In the genomic region with DNA sequence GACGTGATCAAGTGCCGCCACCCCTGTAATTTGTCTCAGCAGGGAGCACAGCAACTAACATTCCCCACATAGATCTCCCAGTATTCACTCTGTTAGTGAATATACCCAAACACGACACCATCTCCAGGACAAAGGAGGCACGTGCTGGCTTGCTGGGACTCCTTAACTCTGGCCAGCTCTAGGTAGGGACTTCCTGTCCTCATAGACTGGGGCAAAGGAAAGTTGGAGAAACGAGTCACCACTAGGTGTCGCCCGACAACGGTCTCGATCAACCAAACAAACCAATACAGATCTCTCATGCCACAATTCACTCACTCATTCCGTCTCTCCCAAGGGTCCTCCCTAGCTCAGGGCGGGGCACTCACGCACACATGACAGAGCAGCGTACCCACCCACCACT, we compare ENCODE assay signal across 9 mouse cellular contexts. TPM values are rescaled to one million over a fixed set of nuclear protein-coding genes. Genes with fewer than 3 reads are reported as not detected.
A peak's percentile ranks its signal among the peaks of the same experiment; 100 is the strongest.
DNase-seq lines count a peak whose midpoint lies in the region; ATAC-seq and TF ChIP-seq lines count a peak whose summit lies in the region.
"Had no signal": no experiment of that assay in that cellular context is flagged by ENCODE, and none has a peak within 500 bp of the region (broad histone marks: within the 10 kb centered on the region; RNA-seq: fewer than 3 reads in every experiment).

No protein-coding gene starts in this region.

- H3K36me3 ChIP-seq in heart, embryonic 10.5 days: no peaks in the 10 kb centered on the region
- no peaks in the 10 kb centered on the region for H3K36me3 ChIP-seq in neural tube, embryonic 11.5 days (ENCODE audit: control insufficient read depth, insufficient read depth, low read length)
- no peaks in the 10 kb centered on the region for H3K36me3 ChIP-seq in thymus, adult 2 months (ENCODE audit: control insufficient read depth, insufficient read depth, low read length)

- 14% methylated on average over 13 of the region's 13 CpGs for WGBS in heart, embryonic 10.5 days
- 14% methylated on average over 13 of the region's 13 CpGs for WGBS in neural tube, embryonic 11.5 days
- 14% methylated on average over 13 of the region's 13 CpGs for WGBS in thymus, adult 2 months

- DNase-seq in frontal cortex, adult 2 months (ENCODE audit: extremely low spot score in 1 of 2, low spot score in 1 of 2): peak; percentile 71 to 92
- DNase-seq in T-cell, adult 2 months (ENCODE audit: low spot score): peak; percentile 85
- peak; percentile 78 to 83 for DNase-seq in cerebellum, postnatal 36 days
- DNase-seq in heart, embryonic 10.5 days (ENCODE audit: low spot score): peak; percentile 97
- DNase-seq in left cerebral cortex, adult 18-20 months (ENCODE audit: low spot score in 2 of 2): peak; percentile 85 to 86
- DNase-seq in neural tube, embryonic 11.5 days (ENCODE audit: low spot score): peak; percentile 90
- peak; percentile 88 for DNase-seq in thymus, adult 2 months

- H3K4me2 ChIP-seq in neural tube, embryonic 11.5 days (ENCODE audit: low read depth): no peak overlapping the region

- H3K4me1 ChIP-seq in heart, embryonic 10.5 days: no peaks in the 10 kb centered on the region
- H3K4me1 ChIP-seq in neural tube, embryonic 11.5 days (ENCODE audit: control insufficient read depth, insufficient read depth, low read length): no peaks in the 10 kb centered on the region
- H3K4me1 ChIP-seq in thymus, adult 2 months (replicated peaks; ENCODE audit: control insufficient read depth, insufficient read depth, low read length): no peaks in the 10 kb centered on the region

- TF ChIP-seq CTCF in thymus, adult 2 months (IDR thresholded peaks at IDR 0.05; ENCODE audit: borderline replicate concordance, control insufficient read depth, extremely low read depth, insufficient read depth, low read length, poor library complexity): no peak

- no peaks in the 10 kb centered on the region for H3K9me3 ChIP-seq in heart, embryonic 10.5 days
- no peaks in the 10 kb centered on the region for H3K9me3 ChIP-seq in neural tube, embryonic 11.5 days (ENCODE audit: control insufficient read depth, low read length)

- no peak overlapping the region for H3K9ac ChIP-seq in neural tube, embryonic 11.5 days (ENCODE audit: low read length)

- no peak for ATAC-seq in frontal cortex, adult (ENCODE audit: low TSS enrichment)
- ATAC-seq in neural tube, embryonic 11.5 days (ENCODE audit: insufficient read depth, low FRiP score, low TSS enrichment): no peak

- no peaks in the 10 kb centered on the region for H3K27me3 ChIP-seq in heart, embryonic 10.5 days (ENCODE audit: insufficient read depth, poor library complexity, severe bottlenecking)
- no peaks in the 10 kb centered on the region for H3K27me3 ChIP-seq in neural tube, embryonic 11.5 days (ENCODE audit: control insufficient read depth, insufficient read depth, low read length)
- H3K27me3 ChIP-seq in thymus, adult 2 months (ENCODE audit: control insufficient read depth, insufficient read depth, low read length): no peaks in the 10 kb centered on the region

- H3K4me3 ChIP-seq in heart, embryonic 10.5 days: no peak overlapping the region
- H3K4me3 ChIP-seq in neural tube, embryonic 11.5 days (ENCODE audit: low read depth, low read length): no peak overlapping the region
- no peak overlapping the region for H3K4me3 ChIP-seq in thymus, adult 2 months (ENCODE audit: control insufficient read depth, insufficient read depth, low read length)

- no peak for TF ChIP-seq POLR2A in thymus, adult 2 months (IDR thresholded peaks at IDR 0.05; ENCODE audit: control insufficient read depth, extremely low read depth, insufficient read depth, low read length, poor library complexity)

- no peak overlapping the region for H3K27ac ChIP-seq in heart, embryonic 10.5 days
- no peak overlapping the region for H3K27ac ChIP-seq in neural tube, embryonic 11.5 days (ENCODE audit: low read depth, low read length)
- no peak overlapping the region for H3K27ac ChIP-seq in thymus, adult 2 months (ENCODE audit: control insufficient read depth, insufficient read depth, low read length)

RNA-seq across cellular contexts. Expression of gene Gm6020, which starts 15.6 kb away (rescaled TPM):
- polyA plus RNA-seq in frontal cortex, adult 2 months (2012; rRNA removed): not detected in 2 replicates
- polyA plus RNA-seq in heart, embryonic 10.5 days (2016; fragmentation: Nextera tagmentation; extraction: Ambion mirVana): not detected in 2 replicates
- total RNA-seq in left cerebral cortex, adult 18-20 months (2021): not detected
- not detected in 2 replicates for polyA plus RNA-seq in neural tube, embryonic 11.5 days (2014; fragmentation: Nextera tagmentation; extraction: Ambion mirVana)
- not detected in 2 replicates for polyA plus RNA-seq in thymus, adult 2 months (2012; rRNA removed)
- total RNA-seq: neutrophil, adult 5-6 weeks had no signal

RNA-seq across cellular contexts. Expression of gene Gm7102, which starts 23.2 kb away (rescaled TPM):
- polyA plus RNA-seq in frontal cortex, adult 2 months (2012; rRNA removed): 0.06 and 0.15 TPM in 2 replicates
- 0.09 and 0.10 TPM in 2 replicates for polyA plus RNA-seq in heart, embryonic 10.5 days (2016; fragmentation: Nextera tagmentation; extraction: Ambion mirVana)
- not detected for total RNA-seq in left cerebral cortex, adult 18-20 months (2021)
- not detected in 2 replicates for polyA plus RNA-seq in neural tube, embryonic 11.5 days (2014; fragmentation: Nextera tagmentation; extraction: Ambion mirVana)
- not detected in 2 replicates for polyA plus RNA-seq in thymus, adult 2 months (2012; rRNA removed)
- total RNA-seq: neutrophil, adult 5-6 weeks had no signal

RNA-seq across cellular contexts. Expression of gene Csf2ra, which starts 28.9 kb away (rescaled TPM):
- polyA plus RNA-seq in frontal cortex, adult 2 months (2012; rRNA removed): 178 and 209 TPM in 2 replicates
- polyA plus RNA-seq in heart, embryonic 10.5 days (2016; fragmentation: Nextera tagmentation; extraction: Ambion mirVana): 27.9 and 28.1 TPM in 2 replicates
- total RNA-seq in left cerebral cortex, adult 18-20 months (2021): 10 to 100 TPM; 30.1 to 34.8 TPM
- 14.8 and 18.3 TPM in 2 replicates for polyA plus RNA-seq in neural tube, embryonic 11.5 days (2014; fragmentation: Nextera tagmentation; extraction: Ambion mirVana)
- 211 and 216 TPM in 2 replicates for polyA plus RNA-seq in thymus, adult 2 months (2012; rRNA removed)

RNA-seq across cellular contexts. Expression of gene Zfp950, which starts 58.7 kb away (rescaled TPM):
- 42.1 and 48.9 TPM in 2 replicates for polyA plus RNA-seq in frontal cortex, adult 2 months (2012; rRNA removed)
- 21.8 and 26.0 TPM in 2 replicates for polyA plus RNA-seq in heart, embryonic 10.5 days (2016; fragmentation: Nextera tagmentation; extraction: Ambion mirVana)
- 10 to 100 TPM; 36.9 to 44.3 TPM for total RNA-seq in left cerebral cortex, adult 18-20 months (2021)
- 28.6 and 31.6 TPM in 2 replicates for polyA plus RNA-seq in neural tube, embryonic 11.5 days (2014; fragmentation: Nextera tagmentation; extraction: Ambion mirVana)
- 8.8 and 9.8 TPM in 2 replicates for polyA plus RNA-seq in thymus, adult 2 months (2012; rRNA removed)
